Mouse (Mus musculus) hindbrain, postnatal 0 days (tissue): ENCODE results near the gene Slc25a41. TPM values are rescaled to one million over a fixed set of nuclear protein-coding genes. Genes with fewer than 3 reads are reported as not detected.

Source experiments
- ATAC-seq: fragments of 200-750 bp; cut with Nextera tagmentation; 2 replicates; pipeline ENCODE4 v1.8.0; 2017; ENCODE audit warnings: mild to moderate bottlenecking, moderate TSS enrichment, moderate library complexity
- DNase-seq: peaks from one replicate; pipeline ENCODE4 v3.0.0-alpha.2; 2015; ENCODE audit warnings: low spot score
- H3K27ac ChIP-seq: fragments of 300-500 bp; sonication (generic); 2 replicates; pipeline ENCODE4 v1.5.1; 2014; ENCODE audit warnings: mild to moderate bottlenecking
- H3K27me3 ChIP-seq: fragments of 300-500 bp; sonication (generic); 2 replicates; pipeline ENCODE4 v1.6.1; 2014; ENCODE audit warnings: low read length, mixed read lengths; ENCODE audit not compliant: insufficient read depth
- H3K36me3 ChIP-seq: fragments of 300-500 bp; sonication (generic); 2 replicates; pipeline ENCODE4 v1.6.1; 2014; ENCODE audit warnings: low read length, mixed read lengths; ENCODE audit not compliant: insufficient read depth
- H3K4me1 ChIP-seq: fragments of 300-500 bp; sonication (generic); 2 replicates; pipeline ENCODE4 v1.6.1; 2014; ENCODE audit warnings: antibody characterized with exemption, low read length, mixed read lengths; ENCODE audit not compliant: insufficient read depth
- H3K4me2 ChIP-seq: fragments of 300-500 bp; sonication (generic); 2 replicates; pipeline ENCODE4 v1.6.1; 2014; ENCODE audit warnings: low read depth, mild to moderate bottlenecking, low read length, moderate library complexity, mixed read lengths
- H3K4me3 ChIP-seq: fragments of 300-500 bp; sonication (generic); 2 replicates; pipeline ENCODE4 v1.5.1; 2014; ENCODE audit warnings: low read length
- H3K9ac ChIP-seq: fragments of 300-500 bp; sonication (generic); replicated peaks from 2 replicates; pipeline ENCODE4 v1.6.1; 2014; ENCODE audit warnings: mild to moderate bottlenecking, low read length, moderate library complexity, mixed read lengths
- H3K9me3 ChIP-seq: fragments of 300-500 bp; sonication (generic); 2 replicates; pipeline ENCODE4 v1.6.1; 2016; ENCODE audit warnings: low read length, mixed read lengths
- CTCF ChIP-seq: IDR thresholded peaks from 2 replicates; pipeline ENCODE4 v1.5.1; 2016; ENCODE audit warnings: antibody characterized with exemption, control low read depth, low read depth
- WGBS: fragments of 180-500 bp; shearing (Covaris S2); extraction: QIAGEN DNeasy Blood & Tissue Kit; methylation state at CpG from one replicate; pipeline ENCODE4 v1.1.7; 2014; 5-methylcytosine and 5-hydroxymethylcytosine counted together
- polyA plus RNA-seq: library from polyadenylated mRNA; unstranded; fragments of >200 nt; fragmentation: Nextera tagmentation; extraction: Ambion mirVana; gene quantifications from 2 replicates; pipeline ENCODE4 v1.2.1, GENCODE M21; 2015
- total RNA-seq: library from RNA; depleted of rRNA; stranded (reverse); fragments of >200 nt; gene quantifications from 2 replicates; pipeline ENCODE4 v1.2.3, GENCODE M21; 2014

Gene Slc25a41
- total and polyA plus RNA-seq, 2 experiments from 2014 or later = not detected

- no peak for ATAC-seq
- H3K27ac ChIP-seq = no peak overlapping the region
- H3K36me3 ChIP-seq = no peaks in the 10 kb centered on the region
- no peak overlapping the region for H3K9ac ChIP-seq
- H3K4me2 ChIP-seq = peak overlapping the region; percentile 66
- H3K4me1 ChIP-seq = peaks cover 8% of the 10 kb centered on the region; the same call in 1 of the 2 replicates
- H3K4me3 ChIP-seq = peak overlapping the region; percentile 35
- WGBS = 1% methylated on average over 39 of the region's 39 CpGs
- no peak for TF ChIP-seq CTCF
- DNase-seq = no peak
- H3K9me3 ChIP-seq = no peaks in the 10 kb centered on the region
- peaks cover 12% of the 10 kb centered on the region for H3K27me3 ChIP-seq
Observed at GRCm38 (mm10) chr17:57062011-57062521, 20.6 kb upstream of the Slc25a41 start.

GRCm38 (mm10) chr17:57061069-57061468, 19.6 kb upstream of the Slc25a41 start:
- no peak for TF ChIP-seq CTCF
- WGBS = 42% methylated on average over 10 of the region's 10 CpGs
- ATAC-seq (no peak), DNase-seq (no peak)
- no peaks in the 10 kb centered on the region for H3K9me3 ChIP-seq
- no peak overlapping the region for H3K9ac ChIP-seq
- H3K4me1 ChIP-seq = peaks cover 8% of the 10 kb centered on the region; the same call in 1 of the 2 replicates
- H3K36me3 ChIP-seq = peaks cover 5% of the 10 kb centered on the region; the same call in 1 of the 2 replicates
- H3K4me3 ChIP-seq = peak overlapping the region; percentile 91
- no peak overlapping the region for H3K27ac ChIP-seq
- H3K4me2 ChIP-seq = peak overlapping the region; percentile 66
- H3K27me3 ChIP-seq = peaks cover 12% of the 10 kb centered on the region

DNA sequence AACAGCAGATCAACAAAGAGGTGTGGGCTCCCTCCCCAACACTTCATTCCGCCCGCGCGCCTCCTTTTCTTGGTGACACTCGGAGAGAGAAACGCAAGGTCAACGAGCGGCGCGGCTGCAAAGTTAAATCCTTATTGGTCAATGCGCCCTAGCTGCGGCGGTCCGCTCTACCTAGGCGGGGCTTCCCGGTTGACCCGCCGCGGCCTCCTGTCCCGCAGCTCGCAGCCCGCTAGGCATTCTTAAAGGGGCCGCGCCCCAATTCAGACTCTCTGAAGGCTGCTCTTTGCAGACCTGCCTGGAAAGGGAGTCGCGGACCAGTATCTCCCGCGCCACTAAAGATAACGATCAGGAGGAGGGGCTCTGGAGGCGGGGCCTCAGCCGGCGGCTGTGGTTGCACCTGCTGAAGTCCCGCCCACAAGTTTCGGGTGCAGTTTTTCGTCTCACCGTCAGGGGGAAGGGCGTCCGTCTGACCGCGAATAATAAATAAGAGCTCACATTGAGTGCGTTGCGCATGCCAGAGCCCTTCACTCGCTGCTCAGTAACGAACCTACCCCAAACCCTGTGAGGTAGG, 18.9 kb upstream of the Slc25a41 start:
- ATAC-seq (peak; percentile 94), DNase-seq (peak; percentile 99)
- Histone ChIP-seq H3K9me3 (no peaks in the 10 kb centered on the region), H3K27ac (peak overlapping the region; percentile 87), H3K4me3 (peak overlapping the region; percentile 91), H3K9ac (peak overlapping the region; percentile 85; the same call in 1 of the 2 replicates), H3K36me3 (peaks cover 7% of the 10 kb centered on the region; the same call in 1 of the 2 replicates), H3K27me3 (peaks cover 12% of the 10 kb centered on the region), H3K4me2 (peak overlapping the region; percentile 66), H3K4me1 (peaks cover 8% of the 10 kb centered on the region; the same call in 1 of the 2 replicates)
- under 1% methylated on average over 44 of the region's 44 CpGs for WGBS
- peak; percentile 84 for TF ChIP-seq CTCF

DNA sequence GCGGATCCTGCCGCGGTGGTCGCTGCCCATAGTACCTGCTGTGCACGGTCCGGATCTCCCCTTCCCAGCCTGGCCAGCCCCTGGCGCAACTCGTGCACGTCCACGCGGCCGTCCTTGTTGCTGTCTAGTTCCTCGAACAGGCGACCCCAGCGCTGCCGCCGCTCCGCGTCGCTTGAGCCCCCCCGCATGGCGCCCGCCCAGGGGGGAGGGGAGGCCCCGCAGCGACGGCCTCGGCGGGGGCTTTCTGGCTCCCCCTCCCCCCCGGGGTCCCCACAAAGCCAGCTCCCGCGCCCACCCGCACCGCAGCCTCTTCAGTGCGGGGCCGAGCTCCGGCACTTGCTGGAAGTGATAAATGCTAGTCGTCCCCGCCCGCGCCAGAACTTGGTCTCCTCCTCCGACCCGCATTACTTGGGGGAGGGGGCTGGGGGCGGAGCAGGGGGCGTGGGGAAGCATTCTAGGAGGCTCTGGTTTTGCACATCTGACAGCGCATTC, 18.1 kb upstream of the Slc25a41 start, which contains the start of gene Slc25a23:
TSS of gene Slc25a23 (minus strand) at position 378 of the 492 bp plus-strand sequence.
- ATAC-seq = peak; percentile 76

DNA sequence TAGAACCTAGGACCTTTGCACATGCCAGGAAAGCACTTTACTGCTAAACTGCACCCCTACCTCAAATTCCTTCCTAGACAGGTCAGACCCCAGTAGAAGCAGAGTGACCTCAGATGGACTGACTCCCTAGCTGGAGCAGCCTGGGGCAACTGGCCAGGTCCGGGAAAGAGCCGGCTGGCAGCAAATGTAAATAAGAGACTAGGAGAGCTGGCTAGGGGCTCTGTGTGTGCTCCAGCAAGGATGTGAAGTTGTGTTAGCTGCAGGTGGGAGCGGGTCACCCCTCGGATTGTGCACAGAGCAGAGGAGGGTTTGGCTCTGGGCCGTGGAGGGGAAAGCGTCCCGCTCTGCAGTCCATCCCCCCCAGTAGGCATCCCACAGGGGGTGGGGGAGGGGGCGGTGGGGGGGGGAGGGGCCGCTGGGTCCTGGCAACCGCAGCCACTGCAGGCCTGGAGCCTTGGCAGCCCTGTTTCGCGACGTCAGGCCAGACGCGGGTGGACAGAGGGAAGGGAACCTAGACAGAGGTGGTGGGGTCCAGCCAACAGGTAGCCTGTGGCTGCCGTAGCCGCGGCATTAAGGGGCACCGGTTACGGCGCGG, 17.5 kb upstream of the Slc25a41 start, which contains the start of gene Crb3:
TSS of gene Crb3 (plus strand) at position 215 of the 595 bp plus-strand sequence.
- Histone ChIP-seq H3K4me1 (peaks cover 8% of the 10 kb centered on the region; the same call in 1 of the 2 replicates), H3K9me3 (no peaks in the 10 kb centered on the region), H3K9ac (peak within 1 kb of the TSS; percentile 85), H3K4me3 (peak within 1 kb of the TSS; percentile 91), H3K27ac (peak within 1 kb of the TSS; percentile 87), H3K4me2 (peak within 1 kb of the TSS; percentile 66), H3K36me3 (peaks cover 11% of the 10 kb centered on the region; the same call in 1 of the 2 replicates), H3K27me3 (peaks cover 12% of the 10 kb centered on the region)
- DNase-seq (peak; percentile 40), ATAC-seq (peak; percentile 4; the same call in 1 of the 2 replicates)
- WGBS = 0% methylated on average over 12 of the region's 22 CpGs
- no peak for TF ChIP-seq CTCF

More for the DNA sequence above, 18.1 kb upstream of the Slc25a41 start, which contains the start of gene Slc25a23:
- Histone ChIP-seq H3K36me3 (peaks cover 7% of the 10 kb centered on the region; the same call in 1 of the 2 replicates), H3K27me3 (peaks cover 12% of the 10 kb centered on the region), H3K4me2 (peak within 1 kb of the TSS; percentile 66), H3K4me3 (peak within 1 kb of the TSS; percentile 91), H3K9ac (peak within 1 kb of the TSS; percentile 85), H3K4me1 (peaks cover 8% of the 10 kb centered on the region; the same call in 1 of the 2 replicates), H3K27ac (peak within 1 kb of the TSS; percentile 87), H3K9me3 (no peaks in the 10 kb centered on the region)
- WGBS = 3% methylated on average over 42 of the region's 45 CpGs
- DNase-seq = peak; percentile 93
- no peak for TF ChIP-seq CTCF

GRCm38 (mm10) chr17:57056246-57056645, 14.8 kb upstream of the Slc25a41 start:
- no peak for ATAC-seq
- H3K27ac ChIP-seq = no peak overlapping the region
- 85% methylated on average over 3 of the region's 3 CpGs for WGBS
- H3K9me3 ChIP-seq = no peaks in the 10 kb centered on the region
- no peak overlapping the region for H3K9ac ChIP-seq
- H3K4me2 ChIP-seq = no peak overlapping the region
- H3K4me3 ChIP-seq = no peak overlapping the region
- peaks cover 25% of the 10 kb centered on the region; the same call in 1 of the 2 replicates for H3K36me3 ChIP-seq
- DNase-seq = no peak
- no peak for TF ChIP-seq CTCF
- H3K4me1 ChIP-seq = 0 out of 2 replicates have a peak, but pooled peaks cover 3% of the 10 kb centered on the region
- no peaks in the 10 kb centered on the region for H3K27me3 ChIP-seq
